Comparison of ENCODE assay signal across 8 mouse cellular contexts in the genomic region with DNA sequence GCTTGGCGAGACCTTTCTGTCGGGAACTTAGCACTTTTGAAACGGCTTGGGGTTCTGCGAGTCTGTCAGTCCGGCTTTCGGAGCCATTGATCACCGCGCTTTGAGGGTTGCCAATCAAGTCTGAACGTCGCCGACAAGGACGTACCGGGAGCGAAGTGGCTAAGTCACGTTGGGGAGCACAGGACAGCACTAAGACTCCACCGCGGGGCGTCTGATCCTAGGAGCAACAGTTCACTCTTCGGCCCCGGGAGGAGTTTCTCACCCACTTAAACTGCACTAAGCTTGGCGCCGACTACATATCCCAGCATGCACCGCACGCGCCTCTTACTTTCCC. TPM values are rescaled to one million over a fixed set of nuclear protein-coding genes. Genes with fewer than 3 reads are reported as not detected.
DNase-seq lines count a peak whose midpoint lies in the region; ATAC-seq and TF ChIP-seq lines count a peak whose summit lies in the region.

No protein-coding gene starts in this region.

- no peak for TF ChIP-seq POLR2A in kidney, adult 2 months (IDR thresholded peaks at IDR 0.05; ENCODE audit: low read depth, low read length)
- no peak for TF ChIP-seq POLR2A in bone marrow macrophage, adult 2 months (IDR thresholded peaks at IDR 0.05; ENCODE audit: borderline replicate concordance, low read depth, low read length)

- ATAC-seq in hindbrain, embryonic 13.5 days (ENCODE audit: low FRiP score): no peak
- ATAC-seq in midbrain, embryonic 13.5 days: peak; percentile 68
- no peak for ATAC-seq in megakaryocyte-erythroid progenitor cell, adult 5-6 weeks (replicated peaks; ENCODE audit: low FRiP score, low TSS enrichment, poor library complexity, severe bottlenecking)

- no peaks in the 10 kb centered on the region for H3K27me3 ChIP-seq in kidney, adult 2 months (replicated peaks; ENCODE audit: control insufficient read depth, insufficient read depth, low read length)
- H3K27me3 ChIP-seq in hindbrain, embryonic 13.5 days: no peaks in the 10 kb centered on the region
- no peaks in the 10 kb centered on the region for H3K27me3 ChIP-seq in midbrain, embryonic 13.5 days

- peak overlapping the region; percentile 86 for H3K4me3 ChIP-seq in kidney, adult 2 months (ENCODE audit: insufficient read depth, low read depth, low read length)
- H3K4me3 ChIP-seq in bone marrow macrophage, adult 2 months (ENCODE audit: insufficient read depth, low read length): peak overlapping the region; percentile 96
- H3K4me3 ChIP-seq in hindbrain, embryonic 13.5 days: peak overlapping the region; percentile 70
- peak overlapping the region; percentile 69 for H3K4me3 ChIP-seq in midbrain, embryonic 13.5 days (replicated peaks)

- WGBS in kidney, adult 2 months: under 1% methylated on average over 25 of the region's 25 CpGs
- 1% methylated on average over 25 of the region's 25 CpGs for WGBS in hindbrain, embryonic 13.5 days
- under 1% methylated on average over 25 of the region's 25 CpGs for WGBS in midbrain, embryonic 13.5 days

- peak overlapping the region; percentile 98 for H3K27ac ChIP-seq in kidney, adult 2 months (ENCODE audit: insufficient read depth, low read depth, low read length)
- peak overlapping the region; percentile 100 for H3K27ac ChIP-seq in bone marrow macrophage, adult 2 months (ENCODE audit: insufficient read depth, low read depth, low read length)
- peak overlapping the region; percentile 98 for H3K27ac ChIP-seq in hindbrain, embryonic 13.5 days
- H3K27ac ChIP-seq in midbrain, embryonic 13.5 days: peak overlapping the region; percentile 97

- no peaks in the 10 kb centered on the region for H3K36me3 ChIP-seq in kidney, adult 2 months (ENCODE audit: control insufficient read depth, insufficient read depth, low read length)
- H3K36me3 ChIP-seq in hindbrain, embryonic 13.5 days: peaks cover 28% of the 10 kb centered on the region
- peaks cover 30% of the 10 kb centered on the region for H3K36me3 ChIP-seq in midbrain, embryonic 13.5 days

- H3K4me1 ChIP-seq in kidney, adult 2 months (ENCODE audit: control insufficient read depth, insufficient read depth, low read length): peaks cover 12% of the 10 kb centered on the region; the same call in 1 of the 2 replicates
- peaks cover 24% of the 10 kb centered on the region for H3K4me1 ChIP-seq in bone marrow macrophage, adult 2 months (ENCODE audit: control insufficient read depth, insufficient read depth, low read length)
- peaks cover 29% of the 10 kb centered on the region for H3K4me1 ChIP-seq in hindbrain, embryonic 13.5 days (replicated peaks)
- H3K4me1 ChIP-seq in midbrain, embryonic 13.5 days (replicated peaks): peaks cover 19% of the 10 kb centered on the region

- H3K9ac ChIP-seq in hindbrain, embryonic 13.5 days: peak overlapping the region; percentile 80
- H3K9ac ChIP-seq in midbrain, embryonic 13.5 days (replicated peaks): peak overlapping the region; percentile 76

- no peak for TF ChIP-seq CTCF in kidney, adult 2 months (conservative IDR thresholded peaks at IDR 0.05; ENCODE audit: insufficient read depth, insufficient read length, low read depth, low read length)
- TF ChIP-seq CTCF in bone marrow macrophage, adult 2 months (IDR thresholded peaks at IDR 0.05; ENCODE audit: low read depth, low read length): no peak

- no peaks in the 10 kb centered on the region for H3K9me3 ChIP-seq in hindbrain, embryonic 13.5 days
- no peaks in the 10 kb centered on the region for H3K9me3 ChIP-seq in midbrain, embryonic 13.5 days

- peak overlapping the region; percentile 93 for H3K4me2 ChIP-seq in hindbrain, embryonic 13.5 days
- peak overlapping the region; percentile 90 for H3K4me2 ChIP-seq in midbrain, embryonic 13.5 days (replicated peaks)

- no peak for DNase-seq in kidney, adult 2 months
- DNase-seq in kidney, postnatal 36 days: no peak
- DNase-seq in cerebellum, postnatal 14 days: no peak
- DNase-seq in left cerebral cortex, postnatal 14 days (ENCODE audit: low spot score in 2 of 2): no peak

- intact Hi-C loops in left cerebral cortex, postnatal 14 days (cut with DNase I): loop anchor here (5.0 kb wide), 1 partner anchor 465 kb away; no protein-coding TSS in a partner anchor

RNA-seq across cellular contexts. Expression of gene 9130023H24Rik, which starts 0.3 kb away (rescaled TPM):
- polyA plus RNA-seq in kidney, adult 2 months (2012; rRNA removed): 3.1 and 3.2 TPM in 2 replicates
- 2.5 and 2.8 TPM in 2 replicates for polyA plus RNA-seq in bone marrow macrophage, adult 2 months (2012; ENCODE audit: insufficient read depth, insufficient read length, missing spikeins)
- 10.6 and 11.4 TPM in 2 replicates for polyA plus RNA-seq in hindbrain, embryonic 13.5 days (2015; fragmentation: Nextera tagmentation; extraction: Ambion mirVana)
- 11.0 and 11.5 TPM in 2 replicates for polyA plus RNA-seq in midbrain, embryonic 13.5 days (2015; fragmentation: Nextera tagmentation; extraction: Ambion mirVana)
- total RNA-seq in megakaryocyte-erythroid progenitor cell, adult 5-6 weeks (2014; fragmentation: Nextera tagmentation): 2.1 and 3.8 TPM in 2 replicates
- 2.2 and 4.8 TPM in 2 replicates for total RNA-seq in megakaryocyte-erythroid progenitor cell, adult 5-6 weeks (2017)
- 1 to 10 TPM; 3.6 to 4.0 TPM for total RNA-seq in left cerebral cortex, postnatal 14 days (2021)

RNA-seq across cellular contexts. Expression of gene Armc5, which starts 0.4 kb away (rescaled TPM):
- polyA plus RNA-seq in kidney, adult 2 months (2012; rRNA removed): 27.9 and 35.1 TPM in 2 replicates
- polyA plus RNA-seq in bone marrow macrophage, adult 2 months (2012; ENCODE audit: insufficient read depth, insufficient read length, missing spikeins): 14.6 and 15.0 TPM in 2 replicates
- polyA plus RNA-seq in hindbrain, embryonic 13.5 days (2015; fragmentation: Nextera tagmentation; extraction: Ambion mirVana): 15.0 and 15.2 TPM in 2 replicates
- 12.5 and 13.9 TPM in 2 replicates for polyA plus RNA-seq in midbrain, embryonic 13.5 days (2015; fragmentation: Nextera tagmentation; extraction: Ambion mirVana)
- total RNA-seq in megakaryocyte-erythroid progenitor cell, adult 5-6 weeks (2014; fragmentation: Nextera tagmentation): 15.3 and 18.1 TPM in 2 replicates
- 9.2 and 9.8 TPM in 2 replicates for total RNA-seq in megakaryocyte-erythroid progenitor cell, adult 5-6 weeks (2017)
- 10 to 100 TPM in 1 of 2 experiments, 1 to 10 TPM in 1; 9.7 to 11.4 TPM for total RNA-seq in left cerebral cortex, postnatal 14 days (2021)

RNA-seq across cellular contexts. Expression of gene Tgfb1i1, which starts 9.1 kb away (rescaled TPM):
- 15.1 and 16.1 TPM in 2 replicates for polyA plus RNA-seq in kidney, adult 2 months (2012; rRNA removed)
- 1.2 and 1.7 TPM in 2 replicates for polyA plus RNA-seq in bone marrow macrophage, adult 2 months (2012; ENCODE audit: insufficient read depth, insufficient read length, missing spikeins)
- polyA plus RNA-seq in hindbrain, embryonic 13.5 days (2015; fragmentation: Nextera tagmentation; extraction: Ambion mirVana): 27.9 and 31.0 TPM in 2 replicates
- 21.7 and 23.0 TPM in 2 replicates for polyA plus RNA-seq in midbrain, embryonic 13.5 days (2015; fragmentation: Nextera tagmentation; extraction: Ambion mirVana)
- 2.2 TPM in 1 of 2 replicates, not detected in the other for total RNA-seq in megakaryocyte-erythroid progenitor cell, adult 5-6 weeks (2014; fragmentation: Nextera tagmentation)
- total RNA-seq in megakaryocyte-erythroid progenitor cell, adult 5-6 weeks (2017): 0.27 and 1.3 TPM in 2 replicates
- total RNA-seq in left cerebral cortex, postnatal 14 days (2021): 10 to 100 TPM; 27.1 to 27.4 TPM

RNA-seq across cellular contexts. Expression of gene Slc5a2, which starts 27.9 kb away (rescaled TPM):
- polyA plus RNA-seq in kidney, adult 2 months (2012; rRNA removed): 1,002 and 1,068 TPM in 2 replicates
- polyA plus RNA-seq in bone marrow macrophage, adult 2 months (2012; ENCODE audit: insufficient read depth, insufficient read length, missing spikeins): not detected in 2 replicates
- not detected in 2 replicates for polyA plus RNA-seq in hindbrain, embryonic 13.5 days (2015; fragmentation: Nextera tagmentation; extraction: Ambion mirVana)
- polyA plus RNA-seq in midbrain, embryonic 13.5 days (2015; fragmentation: Nextera tagmentation; extraction: Ambion mirVana): not detected in 2 replicates
- 0.81 and 1.1 TPM in 2 replicates for total RNA-seq in megakaryocyte-erythroid progenitor cell, adult 5-6 weeks (2014; fragmentation: Nextera tagmentation)
- 0.65 and 1.5 TPM in 2 replicates for total RNA-seq in megakaryocyte-erythroid progenitor cell, adult 5-6 weeks (2017)
- total RNA-seq in left cerebral cortex, postnatal 14 days (2021): not detected

RNA-seq across cellular contexts. Expression of gene Cox6a2, which starts 31.4 kb away (rescaled TPM):
- 13.4 and 77.1 TPM in 2 replicates for polyA plus RNA-seq in kidney, adult 2 months (2012; rRNA removed)
- polyA plus RNA-seq in bone marrow macrophage, adult 2 months (2012; ENCODE audit: insufficient read depth, insufficient read length, missing spikeins): 1.2 TPM in 1 of 2 replicates, not detected in the other
- polyA plus RNA-seq in hindbrain, embryonic 13.5 days (2015; fragmentation: Nextera tagmentation; extraction: Ambion mirVana): 0.70 and 1.1 TPM in 2 replicates
- not detected in 2 replicates for polyA plus RNA-seq in midbrain, embryonic 13.5 days (2015; fragmentation: Nextera tagmentation; extraction: Ambion mirVana)
- 2.8 TPM in 1 of 2 replicates, not detected in the other for total RNA-seq in megakaryocyte-erythroid progenitor cell, adult 5-6 weeks (2014; fragmentation: Nextera tagmentation)
- not detected in 2 replicates for total RNA-seq in megakaryocyte-erythroid progenitor cell, adult 5-6 weeks (2017)
- total RNA-seq in left cerebral cortex, postnatal 14 days (2021): 10 to 100 TPM; 13.5 to 17.3 TPM
